Mouse (Mus musculus) C2C12 (cell line): ENCODE measurements around the gene Gm20388. TPM values are rescaled to one million over a fixed set of nuclear protein-coding genes. Genes with fewer than 3 reads are reported as not detected.

Experiments used
- H3K27me3 ChIP-seq: one replicate; pipeline ENCODE4 v1.6.1; 2011; ENCODE audit not compliant: control insufficient read depth, insufficient read depth, insufficient read length
- H3K36me3 ChIP-seq: one replicate; pipeline ENCODE4 v1.6.1; 2011; ENCODE audit not compliant: control insufficient read depth, insufficient read depth
- H3K4me3 ChIP-seq: one replicate; pipeline ENCODE4 v1.5.1; 2011; ENCODE audit warnings: mild to moderate bottlenecking, control low read depth; ENCODE audit not compliant: poor library complexity, insufficient read depth, severe bottlenecking
- H3K79me2 ChIP-seq: one replicate; pipeline ENCODE4 v1.6.1; 2011; ENCODE audit not compliant: control insufficient read depth, insufficient read depth
- H3K79me3 ChIP-seq: one replicate; pipeline ENCODE4 v1.6.1; 2011; ENCODE audit warnings: low read depth, control low read depth
- H3ac ChIP-seq: one replicate; pipeline ENCODE3; 2011; ENCODE audit warnings: low read depth; ENCODE audit not compliant: control insufficient read depth, insufficient read length
- CEBPB ChIP-seq: IDR thresholded peaks from one replicate; pipeline ENCODE4 v1.6.1; 2011; ENCODE audit warnings: low read depth, mild to moderate bottlenecking, control low read depth, moderate library complexity
- CTCF ChIP-seq: IDR thresholded peaks from one replicate; pipeline ENCODE4 v1.5.1; 2011; ENCODE audit not compliant: control insufficient read depth, insufficient read depth, insufficient read length
- FOSL1 ChIP-seq: IDR thresholded peaks from one replicate; pipeline ENCODE4 v1.8.0; 2011; ENCODE audit warnings: mild to moderate bottlenecking, low read length; ENCODE audit not compliant: poor library complexity, insufficient read depth, severe bottlenecking
- MAX ChIP-seq: IDR thresholded peaks from one replicate; pipeline ENCODE4 v1.6.1; 2011; ENCODE audit warnings: mild to moderate bottlenecking, control low read depth
- MYOD1 ChIP-seq: IDR thresholded peaks from one replicate; pipeline ENCODE4 v1.6.1; 2011; ENCODE audit warnings: low read depth; ENCODE audit not compliant: control insufficient read depth, insufficient read length
- MYOG ChIP-seq: IDR thresholded peaks from one replicate; pipeline ENCODE4 v1.6.1; 2011; ENCODE audit not compliant: control insufficient read depth, insufficient read length; ENCODE audit errors: extremely low read depth
- USF1 ChIP-seq: IDR thresholded peaks from one replicate; pipeline ENCODE4 v1.6.1; 2011; ENCODE audit warnings: low read depth, mild to moderate bottlenecking, control low read depth, moderate library complexity
- polyA plus RNA-seq: library from polyadenylated mRNA; unstranded; fragments of >200 nt; fragmentation: generic; extraction: Trizol; gene quantifications from one replicate; pipeline ENCODE4 v1.2.1, GENCODE M21; 2012; ENCODE audit warnings: missing spikeins

Gene Gm20388
- polyA plus RNA-seq, 1 experiment: 15.0 TPM

- H3ac ChIP-seq: peak overlapping the region; percentile 92
- TF ChIP-seq CEBPB: no peak
- peak; percentile 27 for TF ChIP-seq MAX
- peak; percentile 42 for TF ChIP-seq USF1
- TF ChIP-seq CTCF: no peak
- TF ChIP-seq FOSL1: no peak
- no peak for TF ChIP-seq MYOD1
- no peak for TF ChIP-seq MYOG
- H3K79me3 ChIP-seq: peaks cover 33% of the 10 kb centered on the region
- peaks cover 25% of the 10 kb centered on the region for H3K36me3 ChIP-seq
- peaks cover 45% of the 10 kb centered on the region for H3K79me2 ChIP-seq
- H3K27me3 ChIP-seq: no peaks in the 10 kb centered on the region
- peak overlapping the region; percentile 97 for H3K4me3 ChIP-seq
Measured at GRCm38 (mm10) chr8:121949941-121950748, 2039.5 kb downstream of the Gm20388 start.

GRCm38 (mm10) chr8:121950749-121951655 lies 2040.4 kb downstream of the Gm20388 start:
- Histone ChIP-seq H3K36me3 (peaks cover 25% of the 10 kb centered on the region), H3K79me3 (peaks cover 33% of the 10 kb centered on the region), H3K79me2 (peaks cover 48% of the 10 kb centered on the region), H3K4me3 (peak overlapping the region; percentile 97), H3ac (peak overlapping the region; percentile 92), H3K27me3 (no peaks in the 10 kb centered on the region)
- TF ChIP-seq MYOG (no peak), USF1 (no peak), MYOD1 (no peak)

GRCm38 (mm10) chr8:121951656-121952009 lies 2041.0 kb downstream of the Gm20388 start:
- no peak for TF ChIP-seq MYOG
- TF ChIP-seq USF1: no peak
- TF ChIP-seq MYOD1: no peak
- no peak for TF ChIP-seq MAX
- no peak for TF ChIP-seq CEBPB
- TF ChIP-seq FOSL1: no peak
- Histone ChIP-seq H3K36me3 (peaks cover 26% of the 10 kb centered on the region), H3K79me3 (peaks cover 36% of the 10 kb centered on the region), H3ac (no peak overlapping the region), H3K4me3 (peak overlapping the region; percentile 97), H3K79me2 (peaks cover 55% of the 10 kb centered on the region), H3K27me3 (no peaks in the 10 kb centered on the region)

GRCm38 (mm10) chr8:121952122-121952521 lies 2041.5 kb downstream of the Gm20388 start:
- Histone ChIP-seq H3K79me3 (peaks cover 40% of the 10 kb centered on the region), H3K36me3 (peaks cover 30% of the 10 kb centered on the region), H3K4me3 (peak overlapping the region; percentile 97), H3K79me2 (peaks cover 60% of the 10 kb centered on the region), H3ac (no peak overlapping the region), H3K27me3 (no peaks in the 10 kb centered on the region)
- TF ChIP-seq MAX: no peak
- TF ChIP-seq CTCF: no peak
- TF ChIP-seq USF1: no peak
- no peak for TF ChIP-seq MYOG
- no peak for TF ChIP-seq MYOD1
- TF ChIP-seq CEBPB: no peak
- TF ChIP-seq FOSL1: no peak

GRCm38 (mm10) chr8:121952800-121953199 lies 2042.2 kb downstream of the Gm20388 start:
- H3K79me2 ChIP-seq: peaks cover 66% of the 10 kb centered on the region
- H3K27me3 ChIP-seq: no peaks in the 10 kb centered on the region
- no peak overlapping the region for H3K4me3 ChIP-seq
- H3ac ChIP-seq: no peak overlapping the region
- H3K79me3 ChIP-seq: peaks cover 46% of the 10 kb centered on the region
- peaks cover 30% of the 10 kb centered on the region for H3K36me3 ChIP-seq
- TF ChIP-seq USF1 (no peak), CTCF (no peak), MYOD1 (no peak), CEBPB (no peak), MAX (no peak), FOSL1 (no peak), MYOG (no peak)
